Mouse (Mus musculus) heart, postnatal 14 days (tissue): ENCODE measurements around the gene Ralgps2. TPM values are rescaled to one million over a fixed set of nuclear protein-coding genes. Genes with fewer than 3 reads are reported as not detected.
A peak's percentile ranks its signal among the peaks of the same experiment; 100 is the strongest.

Experiments
- DNase-seq, 2 experiments: peaks; one replicate each; pipeline ENCODE4 v3.0.0; 2021 to 2022
- intact Hi-C: fragments of 180-260 bp; cut with DNase I; formaldehyde crosslinking; loops from one replicate; pipeline ENCODE4 v1.15.1; 2025
- total RNA-seq, 2 experiments: library from RNA; stranded (reverse); gene quantifications; 2 replicates each; pipeline ENCODE4 v1.2.3; 2021

Ralgps2 gene
- total RNA-seq, 2 experiments from 2014 or later, result 16.3 to 17.1 TPM

- intact Hi-C loops, result loop anchor here (10.0 kb wide), 1 partner anchor 544 kb away; the partner anchor contains the start of gene Cryzl2
- DNase-seq, result no peak
Measured at GRCm38 (mm10) chr1:156910948-156911347, 28.5 kb downstream of the Ralgps2 start.

GRCm38 (mm10) chr1:156909866-156910265 lies 29.6 kb downstream of the Ralgps2 start:
- intact Hi-C loops, result loop anchor here (2.0 to 10.0 kb wide), 2 partner anchors 167 to 545 kb away; partner anchors contain the start of gene Cryzl2

DNA sequence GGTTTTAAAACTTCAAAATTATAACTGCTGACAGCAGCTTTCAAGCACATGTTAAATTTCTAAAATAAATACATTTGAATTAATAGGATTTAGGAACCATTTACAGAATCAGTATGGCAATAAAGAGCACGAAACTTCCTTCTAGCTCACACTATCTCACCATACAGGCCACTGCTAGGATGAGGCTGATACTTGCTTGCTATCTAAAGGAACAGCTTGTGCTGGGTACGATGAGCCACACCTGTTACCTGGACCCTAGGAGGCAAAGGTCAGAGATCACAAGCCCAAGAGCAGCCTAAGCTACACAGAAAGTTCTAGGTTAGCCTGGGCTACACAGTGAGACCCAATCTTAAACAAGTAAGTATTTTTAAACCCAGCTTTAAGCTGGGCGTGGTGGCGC lies 30.2 kb downstream of the Ralgps2 start:
- DNase-seq, result no peak
- intact Hi-C loops, result loop anchor here (2.0 kb wide), 1 partner anchor 166 kb away; no protein-coding TSS in a partner anchor

More at GRCm38 (mm10) chr1:156909866-156910265, 29.6 kb downstream of the Ralgps2 start:
- DNase-seq, result no peak

GRCm38 (mm10) chr1:156905660-156906059 lies 33.8 kb downstream of the Ralgps2 start:
- DNase-seq, result no peak
- intact Hi-C loops, result no loop called here

GRCm38 (mm10) chr1:156903899-156904298 lies 35.5 kb downstream of the Ralgps2 start:
- no peak for DNase-seq
- intact Hi-C loops, result no loop called here

- intact Hi-C loops, result no loop called here
- no peak for DNase-seq
Measured at GRCm38 (mm10) chr1:156901689-156902088, 37.7 kb downstream of the Ralgps2 start.

- intact Hi-C loops, result no loop called here
Measured at GRCm38 (mm10) chr1:156891561-156891960, 47.9 kb downstream of the Ralgps2 start.

DNA sequence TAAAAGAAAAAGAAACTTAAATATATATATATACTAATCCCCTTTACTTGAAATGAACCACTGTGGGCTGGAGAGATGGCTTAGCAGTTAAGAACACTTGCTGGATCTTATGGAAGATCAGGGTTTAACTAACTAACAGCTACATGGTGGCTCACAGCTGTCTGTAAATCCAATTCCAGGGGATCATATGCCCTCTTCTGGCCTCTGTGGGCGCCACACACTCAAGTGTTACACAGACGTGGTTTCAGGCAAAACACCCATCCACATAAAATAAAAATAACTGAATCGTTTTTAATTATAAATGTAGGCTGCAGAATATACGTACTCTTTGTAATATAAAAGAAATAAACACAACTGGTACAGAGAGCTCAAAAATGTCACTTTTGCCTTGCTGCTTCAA lies 50.6 kb downstream of the Ralgps2 start:
- DNase-seq, result no peak
- intact Hi-C loops, result no loop called here

More at GRCm38 (mm10) chr1:156891561-156891960, 47.9 kb downstream of the Ralgps2 start:
- no peak for DNase-seq

- intact Hi-C loops, result loop anchor here (1.0 to 2.0 kb wide), 2 partner anchors 134 to 143 kb away; no protein-coding TSS in a partner anchor
- DNase-seq, result no peak
Measured at GRCm38 (mm10) chr1:156885879-156886278, 53.5 kb downstream of the Ralgps2 start.

DNA sequence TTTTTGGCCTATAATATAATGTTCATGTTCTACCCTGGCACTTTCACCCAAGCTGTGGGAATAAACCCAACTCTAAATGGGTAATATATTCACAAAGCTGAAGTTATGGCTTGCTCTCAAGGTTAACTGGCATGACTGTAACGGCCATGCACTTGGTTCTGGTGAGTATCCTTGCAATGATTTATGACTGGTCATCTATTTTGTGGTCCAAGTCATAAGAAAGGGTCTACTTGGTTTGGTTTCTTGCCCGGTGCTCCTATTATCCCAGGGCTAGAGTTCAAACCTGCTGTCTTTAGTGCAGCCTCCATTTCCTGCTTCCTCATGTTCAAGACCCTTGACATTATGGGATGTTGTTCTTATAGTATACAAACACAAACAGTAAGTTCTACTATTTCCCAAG lies 54.6 kb downstream of the Ralgps2 start:
- no peak for DNase-seq
- intact Hi-C loops, result no loop called here

DNA sequence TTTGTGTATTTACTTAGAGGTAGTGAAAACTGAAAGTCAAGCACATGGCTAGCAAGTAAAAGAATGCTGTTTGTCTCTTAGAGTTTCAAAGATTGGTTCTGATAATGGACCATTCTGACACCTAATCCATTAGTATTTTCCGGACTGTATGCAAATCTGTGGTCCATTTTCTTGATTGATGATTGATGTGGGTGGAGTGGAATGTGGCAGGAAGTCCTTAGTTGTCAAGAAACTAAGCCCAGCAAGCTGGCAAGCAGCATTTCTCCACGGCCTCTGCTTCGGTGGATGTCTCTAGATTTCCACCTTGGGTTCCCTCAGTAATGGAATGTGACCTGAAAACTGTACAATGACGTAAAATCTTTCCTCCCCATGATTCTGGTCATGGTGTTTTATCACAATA lies 68.8 kb downstream of the Ralgps2 start:
- intact Hi-C loops, result no loop called here

GRCm38 (mm10) chr1:156870028-156870427 lies 69.4 kb downstream of the Ralgps2 start:
- intact Hi-C loops, result no loop called here
- DNase-seq, result no peak

More for the DNA sequence above, 68.8 kb downstream of the Ralgps2 start:
- no peak for DNase-seq

- intact Hi-C loops, result loop anchor here (5.0 kb wide), 1 partner anchor 33 kb away; no protein-coding TSS in a partner anchor
- no peak for DNase-seq
Measured at GRCm38 (mm10) chr1:156864240-156864639, 75.2 kb downstream of the Ralgps2 start.

DNA sequence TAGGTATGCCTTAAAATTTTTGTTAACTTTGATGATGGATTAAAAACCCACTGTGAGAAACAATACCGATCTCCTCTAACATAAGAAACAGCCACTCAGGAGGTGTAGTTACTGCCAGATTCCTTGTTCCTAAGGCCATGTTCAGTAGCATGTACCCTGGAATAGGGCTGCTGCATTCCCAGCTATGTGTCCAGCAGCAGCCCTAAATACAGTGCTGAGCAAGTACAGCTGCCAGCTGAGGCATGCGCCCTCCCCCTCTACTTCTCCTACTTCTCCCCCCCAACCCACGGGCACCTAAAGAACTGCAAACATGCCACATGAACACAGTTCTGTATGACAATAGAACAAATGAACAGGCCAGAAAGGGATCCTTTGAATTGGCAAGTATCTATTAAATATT lies 75.7 kb downstream of the Ralgps2 start:
- no peak for DNase-seq
- intact Hi-C loops, result loop anchor here (5.0 kb wide), 1 partner anchor 34 kb away; no protein-coding TSS in a partner anchor

GRCm38 (mm10) chr1:156861475-156862043 lies 77.9 kb downstream of the Ralgps2 start:
- peak in 1 of 2 experiments; percentile 16 for DNase-seq

GRCm38 (mm10) chr1:156860266-156860665 lies 79.2 kb downstream of the Ralgps2 start:
- DNase-seq, result no peak
- intact Hi-C loops, result loop anchor here (5.0 kb wide), 1 partner anchor 37 kb away; no protein-coding TSS in a partner anchor

More at GRCm38 (mm10) chr1:156861475-156862043, 77.9 kb downstream of the Ralgps2 start:
- intact Hi-C loops, result loop anchor here (5.0 kb wide), 1 partner anchor 36 kb away; no protein-coding TSS in a partner anchor

DNA sequence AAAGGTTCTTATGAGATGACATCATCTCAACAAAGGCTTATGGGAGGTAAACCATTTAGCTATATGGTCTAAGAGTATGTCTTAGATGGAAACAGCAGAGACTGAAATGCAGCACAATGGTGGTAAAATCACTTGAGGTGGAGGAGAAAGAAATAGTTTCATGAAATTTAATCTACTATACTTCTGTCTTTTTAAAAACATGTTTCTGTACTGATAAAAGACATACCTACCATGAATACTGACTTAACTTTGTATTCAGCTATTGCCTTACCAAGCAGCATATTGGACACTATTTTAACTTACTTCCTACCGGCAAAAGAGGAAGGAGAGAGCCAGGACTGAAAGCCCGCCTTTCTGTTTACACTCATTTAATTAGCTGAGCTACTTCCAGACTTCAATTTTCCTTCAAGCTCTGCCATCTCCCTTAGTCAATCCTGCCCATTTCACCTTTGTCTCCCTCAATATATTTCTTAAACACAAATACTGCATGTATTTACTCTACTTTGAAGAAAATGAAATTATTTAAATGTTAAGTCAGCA lies 79.6 kb downstream of the Ralgps2 start:
- DNase-seq, result no peak
- intact Hi-C loops, result loop anchor here (5.0 kb wide), 1 partner anchor 38 kb away; no protein-coding TSS in a partner anchor

GRCm38 (mm10) chr1:156859156-156859555 lies 80.3 kb downstream of the Ralgps2 start:
- intact Hi-C loops, result no loop called here
- DNase-seq, result no peak

GRCm38 (mm10) chr1:156856666-156857065 lies 82.8 kb downstream of the Ralgps2 start:
- no peak for DNase-seq

DNA sequence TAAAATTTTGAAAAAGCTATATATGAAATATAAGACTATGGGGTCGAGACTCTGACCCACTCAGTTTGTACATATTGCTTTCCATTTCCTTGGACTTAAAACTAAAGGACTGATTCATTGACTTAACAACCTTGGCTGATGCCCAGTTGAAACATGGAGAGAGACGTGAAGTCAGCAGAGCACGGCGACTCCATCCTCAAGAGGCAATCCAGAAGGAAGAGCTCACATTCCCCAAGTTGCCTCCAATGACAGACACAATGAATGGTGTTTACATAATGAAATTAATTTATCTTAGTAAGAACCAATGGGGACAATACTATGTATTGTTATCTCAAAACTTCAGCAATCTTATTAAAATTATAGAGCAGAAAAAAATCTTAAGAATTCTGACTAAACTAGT lies 84.9 kb downstream of the Ralgps2 start:
- DNase-seq, result no peak
- intact Hi-C loops, result no loop called here

More at GRCm38 (mm10) chr1:156856666-156857065, 82.8 kb downstream of the Ralgps2 start:
- intact Hi-C loops, result no loop called here

DNA sequence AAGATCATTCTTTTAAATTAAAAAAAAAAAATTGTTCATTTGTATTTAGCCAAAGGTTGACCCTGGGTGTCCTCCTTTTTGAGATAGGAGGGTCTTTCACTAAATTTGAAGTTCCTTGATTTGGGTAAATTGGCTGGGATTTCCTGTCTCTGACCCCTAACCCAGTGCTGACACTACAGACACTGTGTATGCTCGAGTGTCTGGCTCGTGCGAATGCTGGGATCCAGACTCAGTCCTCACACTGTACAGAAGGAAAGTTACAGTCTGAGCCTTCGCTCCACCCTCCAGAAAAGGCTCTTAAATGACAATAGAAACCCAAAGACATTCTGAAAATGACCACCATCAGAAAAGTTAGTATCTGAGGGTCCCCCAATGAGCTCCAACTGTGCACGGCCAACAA lies 86.6 kb downstream of the Ralgps2 start:
- intact Hi-C loops, result no loop called here
- DNase-seq, result no peak

DNA sequence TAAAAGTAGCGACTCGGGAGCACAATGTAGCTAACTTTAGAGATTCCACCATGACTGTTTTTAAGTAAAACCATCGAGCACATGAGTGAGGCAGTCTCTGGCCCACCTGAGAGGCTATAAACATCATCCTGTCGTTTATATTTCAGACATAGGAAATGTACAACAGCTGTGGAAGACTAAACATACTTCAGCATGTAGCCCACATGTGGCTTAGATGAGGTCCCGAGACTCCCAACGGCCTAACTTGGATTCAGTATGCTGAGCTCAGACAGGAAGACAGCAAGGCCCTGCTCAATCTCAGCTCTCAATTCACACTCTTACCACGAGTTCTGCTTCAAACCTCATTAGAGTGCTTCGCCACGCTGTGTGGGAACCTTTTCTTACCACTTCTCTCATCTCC lies 87.0 kb downstream of the Ralgps2 start:
- DNase-seq, result no peak
- intact Hi-C loops, result no loop called here
